Mouse (Mus musculus): ENCODE results near the gene Zfand3.

- TF ChIP-seq POLR2A (IDR thresholded peaks at IDR 0.05; ENCODE audit: borderline replicate concordance, insufficient read depth, low read length): no peak
- no peak for TF ChIP-seq CTCF (IDR thresholded peaks at IDR 0.05; ENCODE audit: borderline replicate concordance, insufficient read depth, low read depth, low read length)
Measured at GRCm38 (mm10) chr17:30239458-30239857, 234.9 kb downstream of the Zfand3 start.

Measured in cerebellum, adult 2 months (tissue).